Mouse (Mus musculus): ENCODE results near the gene Gm28230.

DNA sequence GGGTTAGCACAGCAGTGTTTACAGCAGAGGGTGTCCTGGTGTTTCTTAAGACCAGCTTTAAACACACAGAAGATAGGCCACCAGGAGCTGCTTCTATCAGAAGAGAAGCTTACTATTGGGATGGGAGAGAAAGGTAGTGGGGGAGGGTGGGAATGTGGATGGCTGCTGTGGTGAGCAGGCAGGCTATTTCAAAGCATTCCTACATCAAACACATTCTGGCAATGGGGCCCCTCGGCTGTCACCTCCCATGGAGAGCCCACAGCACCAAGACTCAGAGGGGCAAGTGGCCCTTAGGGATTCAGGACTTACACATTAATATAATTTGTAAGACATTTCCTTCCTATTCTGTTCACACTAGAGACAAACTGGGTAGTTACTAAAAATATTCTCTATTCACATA is 33.6 kb downstream of the Gm28230 start:
- no peak for TF ChIP-seq SMC3 (IDR thresholded peaks at IDR 0.05; ENCODE audit: low read depth, low read length)
- no peak for TF ChIP-seq GABPA (IDR thresholded peaks at IDR 0.05; ENCODE audit: low read depth, low read length)
- no peak for TF ChIP-seq TAL1 (IDR thresholded peaks at IDR 0.05; ENCODE audit: low read length)
- TF ChIP-seq KAT2A (conservative IDR thresholded peaks at IDR 0.05; ENCODE audit: low read depth, low read length), result no peak
- TF ChIP-seq POLR2A (IDR thresholded peaks at IDR 0.05; ENCODE audit: control insufficient read depth in 1 of 2, insufficient read depth in 1 of 2, low read depth in 1 of 2, low read length in 2 of 2, poor library complexity in 1 of 2), result no peak
- TF ChIP-seq CTCF (IDR thresholded peaks at IDR 0.05 in 2 of 3, conservative IDR thresholded peaks at IDR 0.05 in 1 of 3; ENCODE audit: control insufficient read depth in 1 of 3, insufficient read depth in 1 of 3, low read depth in 2 of 3, low read length in 3 of 3, poor library complexity in 1 of 3, severe bottlenecking in 1 of 3), result no peak
- no peak for TF ChIP-seq NRF1 (IDR thresholded peaks at IDR 0.05; ENCODE audit: insufficient read depth, low read depth, low read length, poor library complexity, severe bottlenecking)
- no peak for TF ChIP-seq RCOR1 (IDR thresholded peaks at IDR 0.05; ENCODE audit: low read depth, low read length)
- TF ChIP-seq ETS1 (IDR thresholded peaks at IDR 0.05; ENCODE audit: low read depth, low read length), result no peak
- no peak for TF ChIP-seq MAX (IDR thresholded peaks at IDR 0.05; ENCODE audit: low read length)
